Mouse (Mus musculus): ENCODE data around the gene Acot7. TPM values are rescaled to one million over a fixed set of nuclear protein-coding genes. Genes with fewer than 3 reads are reported as not detected.

The Acot7 gene
- total and polyA plus RNA-seq, 2 experiments from 2014 or later, result 259 to 510 TPM

- Histone ChIP-seq H3K4me1 (ENCODE audit: insufficient read depth, low read length) (peaks cover 5% of the 10 kb centered on the region; the same call in 1 of the 2 replicates), H3K4me3 (ENCODE audit: low read depth, low read length) (peak overlapping the region; percentile 85; the same call in 1 of the 2 replicates), H3K36me3 (ENCODE audit: insufficient read depth, low read length) (no peaks in the 10 kb centered on the region), H3K27ac (ENCODE audit: low read depth, low read length) (no peak overlapping the region), H3K9ac (replicated peaks; ENCODE audit: low read length, poor library complexity, severe bottlenecking) (no peak overlapping the region), H3K4me2 (ENCODE audit: low read depth, low read length, poor library complexity, severe bottlenecking) (peak overlapping the region; percentile 74), H3K9me3 (ENCODE audit: low read length) (no peaks in the 10 kb centered on the region), H3K27me3 (ENCODE audit: insufficient read depth, low read length) (no peaks in the 10 kb centered on the region)
- ATAC-seq (ENCODE audit: low FRiP score) (no peak), DNase-seq (ENCODE audit: low spot score) (no peak)
- TF ChIP-seq CTCF (IDR thresholded peaks at IDR 0.05), result no peak
- WGBS, result 83% methylated on average over 16 of the region's 16 CpGs
Observed at GRCm38 (mm10) chr4:152179946-152180660, 2.2 kb downstream of the Acot7 start.

GRCm38 (mm10) chr4:152182205-152182604 lies 4.3 kb downstream of the Acot7 start:
- WGBS, result 90% methylated on average over 10 of the region's 10 CpGs
- TF ChIP-seq CTCF (IDR thresholded peaks at IDR 0.05), result no peak
- Histone ChIP-seq H3K4me3 (ENCODE audit: low read depth, low read length) (no peak overlapping the region), H3K4me1 (ENCODE audit: insufficient read depth, low read length) (peaks cover 13% of the 10 kb centered on the region), H3K27ac (ENCODE audit: low read depth, low read length) (no peak overlapping the region), H3K9me3 (ENCODE audit: low read length) (no peaks in the 10 kb centered on the region), H3K9ac (replicated peaks; ENCODE audit: low read length, poor library complexity, severe bottlenecking) (no peak overlapping the region; the same call in 1 of the 2 replicates), H3K27me3 (ENCODE audit: insufficient read depth, low read length) (no peaks in the 10 kb centered on the region), H3K36me3 (ENCODE audit: insufficient read depth, low read length) (no peaks in the 10 kb centered on the region), H3K4me2 (ENCODE audit: low read depth, low read length, poor library complexity, severe bottlenecking) (no peak overlapping the region)
- ATAC-seq (ENCODE audit: low FRiP score), result no peak
- DNase-seq (ENCODE audit: low spot score), result no peak

- Histone ChIP-seq H3K9me3 (ENCODE audit: low read length) (no peaks in the 10 kb centered on the region), H3K27me3 (ENCODE audit: insufficient read depth, low read length) (no peaks in the 10 kb centered on the region), H3K9ac (replicated peaks; ENCODE audit: low read length, poor library complexity, severe bottlenecking) (no peak overlapping the region), H3K36me3 (ENCODE audit: insufficient read depth, low read length) (no peaks in the 10 kb centered on the region), H3K4me2 (ENCODE audit: low read depth, low read length, poor library complexity, severe bottlenecking) (no peak overlapping the region), H3K4me3 (ENCODE audit: low read depth, low read length) (no peak overlapping the region), H3K27ac (ENCODE audit: low read depth, low read length) (peak overlapping the region; percentile 2; the same call in 1 of the 2 replicates), H3K4me1 (ENCODE audit: insufficient read depth, low read length) (peaks cover 11% of the 10 kb centered on the region)
- peak; percentile 44 for DNase-seq (ENCODE audit: low spot score)
- ATAC-seq (ENCODE audit: low FRiP score), result no peak
- TF ChIP-seq CTCF (IDR thresholded peaks at IDR 0.05), result peak; percentile 68
- whole genome bisulfite sequencing, result 57% methylated on average over 7 of the region's 7 CpGs
Observed at GRCm38 (mm10) chr4:152184353-152185035, 6.6 kb downstream of the Acot7 start.

- WGBS, result 14% methylated on average over 3 of the region's 3 CpGs
- peak; percentile 49 for TF ChIP-seq CTCF (IDR thresholded peaks at IDR 0.05)
- Histone ChIP-seq H3K4me1 (ENCODE audit: insufficient read depth, low read length) (peaks cover 8% of the 10 kb centered on the region), H3K9ac (replicated peaks; ENCODE audit: low read length, poor library complexity, severe bottlenecking) (no peak overlapping the region), H3K27ac (ENCODE audit: low read depth, low read length) (peak overlapping the region; percentile 65), H3K9me3 (ENCODE audit: low read length) (no peaks in the 10 kb centered on the region), H3K27me3 (ENCODE audit: insufficient read depth, low read length) (no peaks in the 10 kb centered on the region), H3K4me3 (ENCODE audit: low read depth, low read length) (no peak overlapping the region), H3K4me2 (ENCODE audit: low read depth, low read length, poor library complexity, severe bottlenecking) (0 out of 2 replicates have a peak overlapping the region, but pooled peaks have one; percentile 22), H3K36me3 (ENCODE audit: insufficient read depth, low read length) (no peaks in the 10 kb centered on the region)
- peak; percentile 52 for DNase-seq (ENCODE audit: low spot score)
- peak; percentile 59 for ATAC-seq (ENCODE audit: low FRiP score)
Observed at GRCm38 (mm10) chr4:152185137-152185509, 7.2 kb downstream of the Acot7 start.

- TF ChIP-seq CTCF (IDR thresholded peaks at IDR 0.05), result no peak
- ATAC-seq (ENCODE audit: low FRiP score) (peak; percentile 53; the same call in 1 of the 2 replicates), DNase-seq (ENCODE audit: low spot score) (peak; percentile 70)
- 12% methylated on average over 19 of the region's 19 CpGs for WGBS
- peak overlapping the region; percentile 22; the same call in 1 of the 2 replicates for H3K4me2 ChIP-seq (ENCODE audit: low read depth, low read length, poor library complexity, severe bottlenecking)
- H3K27me3 ChIP-seq (ENCODE audit: insufficient read depth, low read length), result no peaks in the 10 kb centered on the region
- no peak overlapping the region for H3K4me3 ChIP-seq (ENCODE audit: low read depth, low read length)
- H3K9ac ChIP-seq (replicated peaks; ENCODE audit: low read length, poor library complexity, severe bottlenecking), result peak overlapping the region; percentile 33; the same call in 1 of the 2 replicates
- peaks cover 8% of the 10 kb centered on the region for H3K4me1 ChIP-seq (ENCODE audit: insufficient read depth, low read length)
- H3K9me3 ChIP-seq (ENCODE audit: low read length), result no peaks in the 10 kb centered on the region
- no peaks in the 10 kb centered on the region for H3K36me3 ChIP-seq (ENCODE audit: insufficient read depth, low read length)
- peak overlapping the region; percentile 65 for H3K27ac ChIP-seq (ENCODE audit: low read depth, low read length)
Observed at GRCm38 (mm10) chr4:152185510-152186204, 7.7 kb downstream of the Acot7 start.
